Mouse (Mus musculus): ENCODE measurements around the gene Ecpas.

DNA sequence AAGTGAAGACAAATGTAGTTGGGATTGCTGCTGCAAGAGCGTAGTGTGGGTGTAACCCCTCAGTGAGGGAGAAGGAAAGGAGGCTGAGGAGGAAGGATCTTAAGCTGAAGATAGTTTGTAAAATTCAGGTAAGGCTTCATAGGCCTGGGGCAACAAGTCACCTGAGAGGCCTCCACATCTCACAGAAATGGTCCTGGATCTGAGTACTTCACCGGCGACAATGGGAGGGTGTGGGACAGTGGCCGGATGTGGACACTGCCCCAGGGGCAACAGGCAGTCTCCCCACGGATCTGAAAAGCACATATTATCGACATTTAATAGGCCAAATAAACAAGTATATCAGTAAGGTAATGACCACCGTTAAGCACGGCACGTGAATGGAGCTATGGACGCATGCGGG lies 40.1 kb upstream of the Ecpas start:
- TF ChIP-seq HCFC1 (IDR thresholded peaks at IDR 0.05; ENCODE audit: borderline replicate concordance, insufficient read depth, low read length) (no peak), MAFK (IDR thresholded peaks at IDR 0.05; ENCODE audit: insufficient read depth, low read depth, low read length) (no peak), ZNF384 (IDR thresholded peaks at IDR 0.05; ENCODE audit: low read depth, low read length) (no peak), ZC3H11A (IDR thresholded peaks at IDR 0.05; ENCODE audit: borderline replicate concordance, low read depth, low read length) (no peak), CHD2 (IDR thresholded peaks at IDR 0.05; ENCODE audit: low read depth, low read length) (no peak)
